Mouse (Mus musculus): ENCODE measurements at regions not wholly inside any gene's neighbourhood (a gene's known extent, or its start where the extent isn't known, plus 50 kb on each side); places are given as distances from the start of the nearest gene placed in this dataset.

DNA sequence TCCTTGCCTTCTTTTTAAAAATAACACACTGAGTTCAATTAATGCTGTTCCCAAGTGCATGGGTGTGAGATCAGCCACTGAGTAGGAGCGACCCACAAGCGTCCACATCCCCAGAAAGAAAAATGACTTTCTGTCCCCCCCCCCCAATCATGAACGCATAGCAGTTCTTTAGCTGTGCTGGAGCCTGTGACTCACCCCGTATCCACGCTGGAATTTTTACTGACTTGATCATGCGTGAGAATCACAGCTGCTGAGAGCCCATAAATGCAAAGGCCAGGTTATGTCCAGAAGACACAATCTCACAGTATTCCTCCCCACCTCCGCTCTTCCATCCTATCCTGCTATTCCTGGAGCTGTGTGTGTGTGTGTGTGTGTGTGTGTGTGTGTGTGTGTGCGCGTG is 53.3 kb downstream of the Fos start:
- DNase-seq (ENCODE audit: low spot score in 2 of 2) = no peak

- no peak for DNase-seq (ENCODE audit: low spot score in 2 of 2)
These were observed 57.9 kb downstream of the Fos start for GRCm38 (mm10) chr12:85531638-85532037.

GRCm38 (mm10) chr12:85532221-85532612 is 58.5 kb downstream of the Fos start:
- no peak for DNase-seq (ENCODE audit: low spot score in 2 of 2)

- DNase-seq (ENCODE audit: low spot score in 2 of 2) = peak in 1 of 2 experiments; percentile 41
These were observed 59.1 kb downstream of the Fos start for GRCm38 (mm10) chr12:85532613-85533460.

DNA sequence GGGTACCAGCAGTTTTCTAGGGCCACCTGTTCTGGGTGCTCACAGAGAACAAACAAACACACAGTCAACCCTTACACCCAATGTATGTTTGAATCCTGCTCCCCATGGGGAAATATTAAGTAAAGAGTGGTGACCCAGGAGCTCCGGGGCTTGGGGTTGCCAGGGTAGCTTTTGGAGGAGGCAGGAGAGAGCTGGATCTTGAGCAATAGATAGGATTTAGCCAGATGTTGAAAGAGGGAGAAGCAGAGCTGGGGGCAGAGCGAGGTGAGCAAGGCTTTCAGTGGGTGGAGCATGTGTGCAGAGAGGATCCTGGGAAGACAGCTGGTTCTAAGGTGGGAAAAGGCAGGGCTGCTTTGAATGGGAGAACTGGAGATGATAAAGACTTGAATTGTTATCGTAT is 59.9 kb downstream of the Fos start:
- DNase-seq (ENCODE audit: low spot score in 2 of 2) = no peak

GRCm38 (mm10) chr12:85539423-85539822 is 59.4 kb upstream of the Jdp2 start:
- DNase-seq (ENCODE audit: low spot score in 2 of 2) = no peak

GRCm38 (mm10) chr12:85541153-85541552 is 57.7 kb upstream of the Jdp2 start:
- peak in 1 of 2 experiments; percentile 29 for DNase-seq (ENCODE audit: low spot score in 2 of 2)

GRCm38 (mm10) chr12:85542881-85543280 is 55.9 kb upstream of the Jdp2 start:
- DNase-seq (ENCODE audit: low spot score in 2 of 2) = no peak

DNA sequence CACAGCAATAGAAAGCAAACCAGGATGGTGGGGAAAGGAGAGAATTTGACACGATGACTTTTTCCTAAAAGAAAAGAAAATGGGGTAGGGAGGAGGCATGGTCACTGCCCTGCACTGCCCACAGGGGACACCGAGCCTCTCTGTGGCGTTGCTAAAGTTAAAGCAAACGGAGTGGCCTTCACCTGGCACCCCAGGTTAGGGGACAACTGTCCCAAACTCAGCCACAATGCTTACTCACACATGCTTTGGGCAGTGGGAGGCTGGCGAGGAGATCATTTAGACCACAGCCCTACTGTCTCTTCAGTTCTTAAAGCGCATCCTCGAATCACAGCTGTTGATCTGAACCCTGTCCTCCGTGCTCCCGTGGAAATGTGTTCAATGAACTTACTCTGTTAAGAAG is 55.3 kb upstream of the Jdp2 start:
- no peak for DNase-seq (ENCODE audit: low spot score in 2 of 2)

DNA sequence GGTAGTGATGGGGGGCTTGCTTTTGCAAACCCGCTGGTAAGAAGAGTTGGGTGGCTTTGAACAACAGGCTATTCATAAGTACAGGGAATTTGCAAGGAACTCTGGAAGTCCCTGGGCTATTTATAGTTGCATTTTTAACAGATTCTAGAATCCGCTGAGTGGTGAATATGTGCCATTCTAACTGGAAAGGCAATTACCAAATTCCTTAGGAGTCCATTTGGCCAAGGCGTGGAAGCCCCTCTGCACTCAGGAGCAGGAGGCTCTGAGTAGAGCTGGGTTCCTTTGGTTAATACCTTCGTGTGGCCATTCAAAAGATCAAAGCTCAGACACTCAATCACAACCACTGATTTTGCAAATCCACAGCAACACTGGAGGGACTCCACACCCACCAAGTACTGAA is 54.0 kb upstream of the Jdp2 start:
- DNase-seq (ENCODE audit: low spot score in 2 of 2) = no peak

DNA sequence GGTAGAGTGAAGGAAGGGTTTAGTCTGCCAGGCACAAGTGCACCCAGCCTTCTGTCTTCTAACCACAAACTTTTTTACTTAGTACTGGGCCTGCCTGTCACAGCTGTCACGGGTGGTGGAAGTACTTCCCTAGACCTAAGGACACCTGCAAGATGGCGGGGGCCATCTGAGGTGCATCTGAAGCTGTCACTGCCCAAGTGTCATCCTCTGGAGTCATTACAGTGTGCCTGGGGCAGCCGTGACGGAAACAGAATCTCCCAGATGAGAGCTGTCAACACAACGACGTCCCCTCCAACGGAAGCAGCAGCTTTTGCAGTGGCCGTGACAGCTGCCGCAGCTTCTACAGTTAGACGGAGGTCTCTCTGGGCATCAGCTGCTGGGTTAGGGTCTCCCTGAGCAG is 53.1 kb upstream of the Jdp2 start:
- DNase-seq (ENCODE audit: low spot score in 2 of 2) = peak in 1 of 2 experiments; percentile 38

DNA sequence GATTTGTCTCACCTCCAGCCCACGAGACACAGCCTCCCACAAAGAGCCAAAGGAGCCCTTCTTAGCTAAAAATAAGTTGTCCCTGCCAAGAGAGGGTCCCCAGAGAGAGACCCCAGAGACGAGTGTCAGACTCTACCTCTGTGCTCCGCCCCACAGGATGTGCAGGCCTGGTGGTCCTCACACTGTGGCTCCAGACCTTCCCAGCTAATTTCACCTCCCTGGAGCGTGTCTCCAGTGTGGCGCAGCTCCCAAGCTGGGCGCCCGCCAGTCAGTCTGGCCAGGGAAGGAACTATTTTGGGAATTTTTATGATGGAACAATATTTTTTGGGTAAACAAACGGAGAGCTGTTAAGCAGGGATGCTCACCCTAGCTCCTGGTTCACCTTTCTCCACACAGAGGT is 50.8 kb upstream of the Jdp2 start:
- DNase-seq (ENCODE audit: low spot score in 2 of 2) = no peak

Data from spleen, postnatal 10 days (tissue).